Mouse (Mus musculus): ENCODE data around the gene Nckap5.

- TF ChIP-seq EP300 (IDR thresholded peaks at IDR 0.05; ENCODE audit: low read depth) (no peak), CTCF (IDR thresholded peaks at IDR 0.05; ENCODE audit: low read depth) (no peak)
Measured at GRCm38 (mm10) chr1:126149966-126150365, 680.6 kb downstream of the Nckap5 start.

Measured in liver, postnatal 0 days (tissue).